Mouse (Mus musculus) frontal cortex, adult (tissue): ENCODE data around the gene Gm10295.

Source experiments
- ATAC-seq: cut with Nextera tagmentation; 2 replicates; pipeline ENCODE4 v1.9.2; 2017; ENCODE audit warnings: mild to moderate bottlenecking, moderate library complexity, mixed read lengths; ENCODE audit not compliant: low TSS enrichment

Gm10295 gene

GRCm38 (mm10) chr7:71351364-71351763, at the start of gene Gm10295:
TSS of gene Gm10295 (minus strand) at chr7:71351485.
- no peak for ATAC-seq

GRCm38 (mm10) chr7:71401032-71401431, 49.7 kb upstream of the Gm10295 start:
- ATAC-seq: no peak

- no peak for ATAC-seq
Observed at GRCm38 (mm10) chr7:71399891-71400632, 48.8 kb upstream of the Gm10295 start.

- no peak for ATAC-seq
Observed at GRCm38 (mm10) chr7:71398959-71399756, 47.9 kb upstream of the Gm10295 start.

GRCm38 (mm10) chr7:71398389-71398788, 47.1 kb upstream of the Gm10295 start:
- no peak for ATAC-seq

- ATAC-seq: no peak
Observed at GRCm38 (mm10) chr7:71392795-71393341, 41.6 kb upstream of the Gm10295 start.

- no peak for ATAC-seq
Observed at GRCm38 (mm10) chr7:71391333-71391732, 40.0 kb upstream of the Gm10295 start.

GRCm38 (mm10) chr7:71390291-71390690, 39.0 kb upstream of the Gm10295 start:
- no peak for ATAC-seq

GRCm38 (mm10) chr7:71386050-71386449, 34.8 kb upstream of the Gm10295 start:
- no peak for ATAC-seq

GRCm38 (mm10) chr7:71384921-71385320, 33.6 kb upstream of the Gm10295 start:
- no peak for ATAC-seq

- peak; percentile 85 for ATAC-seq
Observed at GRCm38 (mm10) chr7:71383341-71384130, 32.3 kb upstream of the Gm10295 start.

GRCm38 (mm10) chr7:71379826-71380825, 28.8 kb upstream of the Gm10295 start:
- no peak for ATAC-seq

- ATAC-seq: peak; percentile 65; the same call in 1 of the 2 replicates
Observed at GRCm38 (mm10) chr7:71378812-71379760, 27.8 kb upstream of the Gm10295 start.

- ATAC-seq: no peak
Observed at GRCm38 (mm10) chr7:71377983-71378382, 26.7 kb upstream of the Gm10295 start.

GRCm38 (mm10) chr7:71374059-71374458, 22.8 kb upstream of the Gm10295 start:
- ATAC-seq: peak; percentile 34; the same call in 1 of the 2 replicates

GRCm38 (mm10) chr7:71371916-71372315, 20.6 kb upstream of the Gm10295 start:
- no peak for ATAC-seq

GRCm38 (mm10) chr7:71370746-71371145, 19.5 kb upstream of the Gm10295 start:
- ATAC-seq: no peak

GRCm38 (mm10) chr7:71370128-71370527, 18.8 kb upstream of the Gm10295 start:
- ATAC-seq: no peak

GRCm38 (mm10) chr7:71368543-71369181, 17.4 kb upstream of the Gm10295 start:
- no peak for ATAC-seq
